Mouse (Mus musculus): ENCODE results near the gene Tmem201.

DNA sequence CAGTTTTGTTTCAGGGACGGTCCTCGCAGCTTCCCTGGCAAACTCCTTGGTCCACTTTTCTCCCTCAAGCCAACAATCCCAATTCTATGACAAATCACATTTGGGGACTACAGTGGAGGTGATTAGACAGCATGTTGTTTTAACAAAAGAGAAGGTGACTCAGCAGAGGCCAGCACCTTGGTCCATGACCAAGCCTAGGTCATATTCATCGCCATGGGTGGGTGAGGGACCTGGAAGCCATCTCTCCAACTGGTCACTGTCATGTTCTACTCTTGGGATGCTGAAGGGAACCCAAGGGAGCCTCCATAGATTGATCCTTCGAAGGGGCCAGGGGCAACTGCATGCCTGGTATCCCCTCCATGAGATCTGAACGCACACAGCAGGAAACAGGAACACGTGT is 3.6 kb downstream of the Tmem201 start:
- TF ChIP-seq POLR2A (IDR thresholded peaks at IDR 0.05; ENCODE audit: borderline replicate concordance, extremely low read depth, insufficient read depth, insufficient read length, poor library complexity, severe bottlenecking), result no peak
- no peak for TF ChIP-seq CTCF (IDR thresholded peaks at IDR 0.05; ENCODE audit: borderline replicate concordance, extremely low read depth, insufficient read depth, insufficient read length)
